ENCODE assay signal across 8 mouse cellular contexts in the genomic region with DNA sequence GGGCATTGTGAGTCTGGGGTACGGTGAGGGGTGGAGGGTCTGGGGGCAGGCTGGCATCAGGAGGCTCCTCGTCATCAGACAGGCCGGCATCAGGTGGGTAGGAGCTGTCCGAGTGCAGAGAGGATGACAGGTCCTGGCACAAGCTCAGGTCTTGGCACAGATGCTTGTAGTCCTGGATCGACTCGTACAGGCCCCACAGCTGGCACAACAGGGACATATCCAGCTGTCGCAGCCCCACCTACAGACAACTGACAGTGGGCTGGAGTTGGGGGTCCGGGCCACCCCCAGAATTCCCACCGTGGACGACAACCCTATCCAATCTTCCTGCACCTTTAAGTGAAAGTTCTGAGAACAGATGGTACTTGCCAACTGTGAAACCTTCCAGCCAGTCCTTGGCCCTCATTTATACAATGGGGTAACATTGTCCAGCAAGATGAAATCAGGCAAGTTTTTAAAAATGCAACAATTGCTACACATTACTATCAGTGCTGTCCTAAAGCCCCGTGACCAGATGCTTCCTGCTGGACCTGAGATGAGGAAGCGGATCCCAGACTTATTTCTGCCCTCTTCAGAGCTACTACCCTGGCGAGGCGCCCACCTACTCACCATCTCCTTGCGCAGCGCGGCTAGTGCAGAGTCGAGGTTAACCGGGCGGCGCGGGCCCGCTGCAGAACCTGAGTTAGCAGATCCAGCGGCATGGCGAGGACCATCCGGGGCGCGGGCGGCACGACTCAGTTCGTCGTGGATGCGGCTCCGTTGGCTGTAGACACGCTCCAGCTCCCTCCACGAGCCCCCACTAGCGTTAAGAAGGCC. TPM values are rescaled to one million over a fixed set of nuclear protein-coding genes. Genes with fewer than 3 reads are reported as not detected.
DNase-seq lines count a peak whose midpoint lies in the region; ATAC-seq and TF ChIP-seq lines count a peak whose summit lies in the region.

No protein-coding gene starts in this region.

- TF ChIP-seq CTCF in brain, embryonic 14.5 days (IDR thresholded peaks at IDR 0.05; ENCODE audit: borderline replicate concordance, extremely low read depth, insufficient read depth, insufficient read length) = no peak
- no peak for TF ChIP-seq CTCF in forebrain, postnatal 0 days (IDR thresholded peaks at IDR 0.05; ENCODE audit: low read depth)

- peak overlapping the region; percentile 99 for H3K9ac ChIP-seq in forebrain, postnatal 0 days
- H3K9ac ChIP-seq in hindbrain, embryonic 15.5 days = peak overlapping the region; percentile 94
- H3K9ac ChIP-seq in limb, embryonic 12.5 days (replicated peaks) = peak overlapping the region; percentile 98
- H3K9ac ChIP-seq in midbrain, embryonic 15.5 days = peak overlapping the region; percentile 93

- peak; percentile 57 to 62 for DNase-seq in left cerebral cortex, adult 18-20 months (ENCODE audit: low spot score in 2 of 2)
- DNase-seq in left cerebral cortex, adult 8-10 months (ENCODE audit: low spot score in 2 of 2) = no peak
- DNase-seq in brain, embryonic 14.5 days (ENCODE audit: low read depth) = peak; percentile 81
- peak; percentile 79 for DNase-seq in forebrain, postnatal 0 days
- DNase-seq in thymus, postnatal 14 days = peak; percentile 66

- TF ChIP-seq POLR2A in brain, embryonic 14.5 days (IDR thresholded peaks at IDR 0.05; ENCODE audit: borderline replicate concordance, extremely low read depth, insufficient read depth, insufficient read length, poor library complexity, severe bottlenecking) = no peak

- peak overlapping the region; percentile 97 for H3K4me3 ChIP-seq in forebrain, postnatal 0 days (ENCODE audit: low read depth, low read length)
- peak overlapping the region; percentile 81 for H3K4me3 ChIP-seq in hindbrain, embryonic 15.5 days
- H3K4me3 ChIP-seq in limb, embryonic 12.5 days (replicated peaks) = peak overlapping the region; percentile 96
- H3K4me3 ChIP-seq in midbrain, embryonic 15.5 days = peak overlapping the region; percentile 72

- H3K9me3 ChIP-seq in forebrain, postnatal 0 days (ENCODE audit: low read length) = no peaks in the 10 kb centered on the region
- no peaks in the 10 kb centered on the region for H3K9me3 ChIP-seq in hindbrain, embryonic 15.5 days
- H3K9me3 ChIP-seq in limb, embryonic 12.5 days = no peaks in the 10 kb centered on the region
- no peaks in the 10 kb centered on the region for H3K9me3 ChIP-seq in midbrain, embryonic 15.5 days

- peak; percentile 44 for ATAC-seq in forebrain, postnatal 0 days
- ATAC-seq in hindbrain, embryonic 15.5 days (ENCODE audit: low FRiP score, low read depth) = peak; percentile 7; the same call in 1 of the 2 replicates
- ATAC-seq in limb, embryonic 12.5 days (ENCODE audit: insufficient number of reproducible peaks, insufficient read depth, low FRiP score, low TSS enrichment, low read depth) = 0 out of 2 replicates have a peak, but pooled peaks have one; percentile 4
- ATAC-seq in midbrain, embryonic 15.5 days (replicated peaks) = peak; percentile 53

- H3K27me3 ChIP-seq in forebrain, postnatal 0 days (ENCODE audit: insufficient read depth, low read length) = no peaks in the 10 kb centered on the region
- no peaks in the 10 kb centered on the region for H3K27me3 ChIP-seq in hindbrain, embryonic 15.5 days
- H3K27me3 ChIP-seq in limb, embryonic 12.5 days = no peaks in the 10 kb centered on the region
- no peaks in the 10 kb centered on the region for H3K27me3 ChIP-seq in midbrain, embryonic 15.5 days (replicated peaks)

- peaks cover 34% of the 10 kb centered on the region for H3K4me1 ChIP-seq in forebrain, postnatal 0 days (ENCODE audit: insufficient read depth)
- H3K4me1 ChIP-seq in hindbrain, embryonic 15.5 days (replicated peaks) = peaks cover 68% of the 10 kb centered on the region
- H3K4me1 ChIP-seq in limb, embryonic 12.5 days (replicated peaks) = peaks cover 62% of the 10 kb centered on the region
- H3K4me1 ChIP-seq in midbrain, embryonic 15.5 days = peaks cover 62% of the 10 kb centered on the region

- peak overlapping the region; percentile 96 for H3K27ac ChIP-seq in forebrain, postnatal 0 days (ENCODE audit: low read depth, low read length)
- peak overlapping the region; percentile 91 for H3K27ac ChIP-seq in hindbrain, embryonic 15.5 days (replicated peaks)
- peak overlapping the region; percentile 96 for H3K27ac ChIP-seq in limb, embryonic 12.5 days
- peak overlapping the region; percentile 93 for H3K27ac ChIP-seq in midbrain, embryonic 15.5 days

- peak overlapping the region; percentile 99 for H3K4me2 ChIP-seq in forebrain, postnatal 0 days (ENCODE audit: low read depth)
- H3K4me2 ChIP-seq in hindbrain, embryonic 15.5 days = peak overlapping the region; percentile 97
- H3K4me2 ChIP-seq in limb, embryonic 12.5 days = peak overlapping the region; percentile 98
- peak overlapping the region; percentile 97 for H3K4me2 ChIP-seq in midbrain, embryonic 15.5 days

- 5% methylated on average over 37 of the region's 37 CpGs for WGBS in forebrain, postnatal 0 days
- WGBS in hindbrain, embryonic 15.5 days = 4% methylated on average over 37 of the region's 37 CpGs
- WGBS in limb, embryonic 12.5 days = 10% methylated on average over 37 of the region's 37 CpGs
- WGBS in midbrain, embryonic 15.5 days = 7% methylated on average over 37 of the region's 37 CpGs

- H3K36me3 ChIP-seq in forebrain, postnatal 0 days (ENCODE audit: insufficient read depth) = peaks cover 15% of the 10 kb centered on the region
- no peaks in the 10 kb centered on the region for H3K36me3 ChIP-seq in hindbrain, embryonic 15.5 days
- peaks cover 27% of the 10 kb centered on the region for H3K36me3 ChIP-seq in limb, embryonic 12.5 days
- no peaks in the 10 kb centered on the region for H3K36me3 ChIP-seq in midbrain, embryonic 15.5 days (replicated peaks)

RNA-seq across cellular contexts. Expression of a gene that starts 0.6 kb away (rescaled TPM):
- 10 to 100 TPM; 24.4 to 30.9 TPM for total RNA-seq in left cerebral cortex, adult 18-20 months (2021)
- 10 to 100 TPM; 24.9 to 30.9 (median 26.1) TPM for total RNA-seq in left cerebral cortex, adult 8-10 months (2022)
- 258 and 404 TPM in 2 replicates for polyA plus RNA-seq in brain, embryonic 14.5 days (2012; rRNA removed)
- total RNA-seq in forebrain, postnatal 0 days (2014; rRNA removed) = 169 and 172 TPM in 2 replicates
- 165 and 200 TPM in 2 replicates for polyA plus RNA-seq in forebrain, postnatal 0 days (2015; fragmentation: Nextera tagmentation; extraction: Ambion mirVana)
- polyA plus RNA-seq in hindbrain, embryonic 15.5 days (2015; fragmentation: Nextera tagmentation; extraction: Ambion mirVana) = 139 and 149 TPM in 2 replicates
- polyA plus RNA-seq in limb, embryonic 12.5 days (2016; fragmentation: Nextera tagmentation; extraction: Ambion mirVana) = 140 and 143 TPM in 2 replicates
- polyA plus RNA-seq in midbrain, embryonic 15.5 days (2015; fragmentation: Nextera tagmentation; extraction: Ambion mirVana) = 158 and 165 TPM in 2 replicates

RNA-seq across cellular contexts. Expression of a gene that starts 2.7 kb away (rescaled TPM):
- 10 to 100 TPM; 23.7 to 24.7 TPM for total RNA-seq in left cerebral cortex, adult 18-20 months (2021)
- 10 to 100 TPM; 15.8 to 22.9 (median 19.9) TPM for total RNA-seq in left cerebral cortex, adult 8-10 months (2022)
- 18.3 and 20.4 TPM in 2 replicates for polyA plus RNA-seq in brain, embryonic 14.5 days (2012; rRNA removed)
- total RNA-seq in forebrain, postnatal 0 days (2014; rRNA removed) = 28.5 and 33.2 TPM in 2 replicates
- 41.3 and 53.0 TPM in 2 replicates for polyA plus RNA-seq in forebrain, postnatal 0 days (2015; fragmentation: Nextera tagmentation; extraction: Ambion mirVana)
- polyA plus RNA-seq in hindbrain, embryonic 15.5 days (2015; fragmentation: Nextera tagmentation; extraction: Ambion mirVana) = 15.5 and 19.7 TPM in 2 replicates
- 15.9 and 16.5 TPM in 2 replicates for polyA plus RNA-seq in limb, embryonic 12.5 days (2016; fragmentation: Nextera tagmentation; extraction: Ambion mirVana)
- 23.7 and 25.5 TPM in 2 replicates for polyA plus RNA-seq in midbrain, embryonic 15.5 days (2015; fragmentation: Nextera tagmentation; extraction: Ambion mirVana)

RNA-seq across cellular contexts. Expression of a gene that starts 11.9 kb away (rescaled TPM):
- 10 to 100 TPM; 37.2 to 41.8 TPM for total RNA-seq in left cerebral cortex, adult 18-20 months (2021)
- 10 to 100 TPM; 35.0 to 42.2 (median 41.3) TPM for total RNA-seq in left cerebral cortex, adult 8-10 months (2022)
- polyA plus RNA-seq in brain, embryonic 14.5 days (2012; rRNA removed) = 52.1 and 70.3 TPM in 2 replicates
- total RNA-seq in forebrain, postnatal 0 days (2014; rRNA removed) = 21.3 and 22.7 TPM in 2 replicates
- polyA plus RNA-seq in forebrain, postnatal 0 days (2015; fragmentation: Nextera tagmentation; extraction: Ambion mirVana) = 5.9 and 12.4 TPM in 2 replicates
- polyA plus RNA-seq in hindbrain, embryonic 15.5 days (2015; fragmentation: Nextera tagmentation; extraction: Ambion mirVana) = 15.2 and 17.2 TPM in 2 replicates
- polyA plus RNA-seq in limb, embryonic 12.5 days (2016; fragmentation: Nextera tagmentation; extraction: Ambion mirVana) = 17.0 and 30.3 TPM in 2 replicates
- 8.2 and 12.6 TPM in 2 replicates for polyA plus RNA-seq in midbrain, embryonic 15.5 days (2015; fragmentation: Nextera tagmentation; extraction: Ambion mirVana)

RNA-seq across cellular contexts. Expression of a gene that starts 24.7 kb away (rescaled TPM):
- not detected for total RNA-seq in left cerebral cortex, adult 18-20 months (2021)
- under 1 TPM in 1 of 4 experiments, not detected in 3; 0.37 TPM for total RNA-seq in left cerebral cortex, adult 8-10 months (2022)
- polyA plus RNA-seq in brain, embryonic 14.5 days (2012; rRNA removed) = 0.13 TPM in 1 of 2 replicates, not detected in the other
- not detected in 2 replicates for total RNA-seq in forebrain, postnatal 0 days (2014; rRNA removed)
- polyA plus RNA-seq in forebrain, postnatal 0 days (2015; fragmentation: Nextera tagmentation; extraction: Ambion mirVana) = 0.17 TPM in 1 of 2 replicates, not detected in the other
- polyA plus RNA-seq in hindbrain, embryonic 15.5 days (2015; fragmentation: Nextera tagmentation; extraction: Ambion mirVana) = 0.14 and 0.30 TPM in 2 replicates
- 0.40 TPM in 1 of 2 replicates, not detected in the other for polyA plus RNA-seq in limb, embryonic 12.5 days (2016; fragmentation: Nextera tagmentation; extraction: Ambion mirVana)
- polyA plus RNA-seq in midbrain, embryonic 15.5 days (2015; fragmentation: Nextera tagmentation; extraction: Ambion mirVana) = 0.19 and 0.28 TPM in 2 replicates

RNA-seq across cellular contexts. Expression of a gene that starts 40.1 kb away (rescaled TPM):
- 10 to 100 TPM; 61.1 to 74.0 TPM for total RNA-seq in left cerebral cortex, adult 18-20 months (2021)
- total RNA-seq in left cerebral cortex, adult 8-10 months (2022) = 10 to 100 TPM; 74.4 to 86.8 (median 80.3) TPM
- polyA plus RNA-seq in brain, embryonic 14.5 days (2012; rRNA removed) = 95.9 and 120 TPM in 2 replicates
- 57.4 and 67.1 TPM in 2 replicates for total RNA-seq in forebrain, postnatal 0 days (2014; rRNA removed)
- polyA plus RNA-seq in forebrain, postnatal 0 days (2015; fragmentation: Nextera tagmentation; extraction: Ambion mirVana) = 10.2 and 17.2 TPM in 2 replicates
- polyA plus RNA-seq in hindbrain, embryonic 15.5 days (2015; fragmentation: Nextera tagmentation; extraction: Ambion mirVana) = 23.9 and 26.7 TPM in 2 replicates
- polyA plus RNA-seq in limb, embryonic 12.5 days (2016; fragmentation: Nextera tagmentation; extraction: Ambion mirVana) = 35.9 and 38.3 TPM in 2 replicates
- 29.2 TPM in 2 replicates for polyA plus RNA-seq in midbrain, embryonic 15.5 days (2015; fragmentation: Nextera tagmentation; extraction: Ambion mirVana)

Comparison
In these comparisons a context has a peak if more than half of its experiments do, and no peak if none do; other contexts are left out.
1. DNase-seq: peak in left cerebral cortex, adult 18-20 months (2 of 2), brain, embryonic 14.5 days (single experiment), forebrain, postnatal 0 days (single experiment) and thymus, postnatal 14 days (single experiment); none in left cerebral cortex, adult 8-10 months (0 of 2).
2. Peak in every context shown above with its lines, with median percentiles within 50 percentile points of each other: ATAC-seq, H3K27ac ChIP-seq, H3K4me2 ChIP-seq, H3K4me3 ChIP-seq and H3K9ac ChIP-seq.